Mouse (Mus musculus) G1E (cell line): ENCODE measurements at regions not wholly inside any gene's neighbourhood (a gene's known extent, or its start where the extent isn't known, plus 50 kb on each side); places are given as distances from the start of the nearest gene placed in this dataset.

Experiments
- CTCF ChIP-seq: IDR thresholded peaks from 2 replicates; pipeline ENCODE4 v1.5.1; 2012; ENCODE audit warnings: low read depth, low read length, inconsistent platforms, mixed read lengths
- POLR2AphosphoS5 ChIP-seq: IDR thresholded peaks from 2 replicates; pipeline ENCODE4 v1.6.1; 2012; ENCODE audit warnings: low read depth, low read length, inconsistent platforms; ENCODE audit not compliant: insufficient replicate concordance

DNA sequence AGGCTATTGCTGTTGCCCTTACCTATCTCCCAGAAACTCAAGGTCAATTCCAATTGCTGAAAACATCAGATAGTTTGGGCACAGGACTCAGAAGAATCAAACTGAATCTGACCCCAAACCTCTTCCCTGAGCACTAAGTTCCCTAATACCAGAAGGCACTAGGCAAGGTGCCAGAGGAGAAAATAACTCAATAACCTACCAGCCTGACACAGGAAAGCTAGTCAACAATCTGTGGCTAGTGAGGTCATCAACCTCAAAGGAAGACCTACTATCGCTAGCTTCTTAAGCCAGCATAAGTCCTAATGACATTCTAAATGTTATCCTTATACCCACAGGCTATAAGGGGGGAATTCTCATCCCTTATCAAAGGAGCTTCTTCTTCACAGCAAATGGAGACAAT lies 491.2 kb downstream of the Kctd12 start:
- no peak for TF ChIP-seq CTCF
- TF ChIP-seq POLR2AphosphoS5: no peak
